Mouse (Mus musculus) cerebellum, adult 2 months (tissue): Measurements from ENCODE around the gene Higd2a.

Source experiments
- CTCF ChIP-seq: fragments of 200-500 bp; IDR thresholded peaks from 2 replicates; pipeline ENCODE4 v1.5.1; 2011; ENCODE audit warnings: low read depth, mild to moderate bottlenecking, control low read depth, low read length, moderate library complexity, borderline replicate concordance; ENCODE audit not compliant: insufficient read depth
- POLR2A ChIP-seq: fragments of 200-500 bp; IDR thresholded peaks from 2 replicates; pipeline ENCODE4 v1.6.1; 2011; ENCODE audit warnings: low read length, control low read depth, borderline replicate concordance; ENCODE audit not compliant: insufficient read depth

- TF ChIP-seq POLR2A, result no peak
- no peak for TF ChIP-seq CTCF
Measured at GRCm38 (mm10) chr13:54577652-54578507, 12.1 kb upstream of the Higd2a start.
